Mouse (Mus musculus): ENCODE results near the gene Cyp2d10.
A peak's percentile ranks its signal among the peaks of the same experiment; 100 is the strongest.
"Not testable (repeated sequence)": the region's sequence is repeated elsewhere in the genome, so short reads cannot be mapped to it uniquely, and the experiment has no call there.

The Cyp2d10 gene

GRCm38 (mm10) chr15:82401516-82401915 is 5.5 kb downstream of the Cyp2d10 start:
- DNase-seq (ENCODE audit: low spot score): no peak

- DNase-seq (ENCODE audit: low spot score): not testable (repeated sequence)
These were observed 11.0 kb downstream of the Cyp2d10 start for GRCm38 (mm10) chr15:82395955-82396354.

GRCm38 (mm10) chr15:82393922-82394321 is 13.1 kb downstream of the Cyp2d10 start, which contains the start of gene Cyp2d11:
Gene Cyp2d11, minus strand, starts transcription at chr15:82394022.
- not testable (repeated sequence) for DNase-seq (ENCODE audit: low spot score)

GRCm38 (mm10) chr15:82389916-82390315 is 17.1 kb downstream of the Cyp2d10 start:
- DNase-seq (ENCODE audit: low spot score): not testable (repeated sequence)

GRCm38 (mm10) chr15:82385729-82386128 is 21.3 kb downstream of the Cyp2d10 start:
- no peak for DNase-seq (ENCODE audit: low spot score)

GRCm38 (mm10) chr15:82382441-82382840 is 24.6 kb downstream of the Cyp2d10 start:
- no peak for DNase-seq (ENCODE audit: low spot score)

- no peak for DNase-seq (ENCODE audit: low spot score)
These were observed 26.3 kb downstream of the Cyp2d10 start for GRCm38 (mm10) chr15:82380714-82381062.

- DNase-seq (ENCODE audit: low spot score): no peak
These were observed 26.9 kb downstream of the Cyp2d10 start, which contains the start of gene Cyp2d22 for GRCm38 (mm10) chr15:82379871-82380713. Gene Cyp2d22, minus strand, starts transcription at chr15:82380260.

GRCm38 (mm10) chr15:82379511-82379870 is 27.5 kb downstream of the Cyp2d10 start:
- DNase-seq (ENCODE audit: low spot score): no peak

- DNase-seq (ENCODE audit: low spot score): no peak
These were observed 28.5 kb downstream of the Cyp2d10 start for GRCm38 (mm10) chr15:82378261-82379180.

- DNase-seq (ENCODE audit: low spot score): no peak
These were observed 29.3 kb downstream of the Cyp2d10 start for GRCm38 (mm10) chr15:82377701-82378100.

GRCm38 (mm10) chr15:82376393-82377138 is 30.4 kb downstream of the Cyp2d10 start:
- peak; percentile 58 for DNase-seq (ENCODE audit: low spot score)

GRCm38 (mm10) chr15:82375855-82376254 is 31.1 kb downstream of the Cyp2d10 start:
- DNase-seq (ENCODE audit: low spot score): no peak

GRCm38 (mm10) chr15:82374437-82374836 is 32.6 kb downstream of the Cyp2d10 start:
- no peak for DNase-seq (ENCODE audit: low spot score)

GRCm38 (mm10) chr15:82372991-82373390 is 34.0 kb downstream of the Cyp2d10 start:
- DNase-seq (ENCODE audit: low spot score): no peak

- no peak for DNase-seq (ENCODE audit: low spot score)
These were observed 34.5 kb downstream of the Cyp2d10 start for GRCm38 (mm10) chr15:82372446-82372845.

- DNase-seq (ENCODE audit: low spot score): no peak
These were observed 38.1 kb downstream of the Cyp2d10 start for GRCm38 (mm10) chr15:82368851-82369250.

- DNase-seq (ENCODE audit: low spot score): no peak
These were observed 38.8 kb downstream of the Cyp2d10 start for GRCm38 (mm10) chr15:82368146-82368545.

GRCm38 (mm10) chr15:82364561-82364960 is 42.4 kb downstream of the Cyp2d10 start:
- not testable (repeated sequence) for DNase-seq (ENCODE audit: low spot score)

- DNase-seq (ENCODE audit: low spot score): not testable (repeated sequence)
These were observed 43.2 kb downstream of the Cyp2d10 start for GRCm38 (mm10) chr15:82363801-82364200.

- DNase-seq (ENCODE audit: low spot score): no peak
These were observed 44.8 kb downstream of the Cyp2d10 start for GRCm38 (mm10) chr15:82362234-82362633.

GRCm38 (mm10) chr15:82361459-82362018 is 45.5 kb downstream of the Cyp2d10 start:
- no peak for DNase-seq (ENCODE audit: low spot score)

Data from left cerebral cortex, adult 11 months (tissue).